16 mouse cellular contexts compared by ENCODE assay signal in genomic region chr10:12505568-12505967, GRCm38 (mm10).
"Had no signal": no experiment of that assay in that cellular context is flagged by ENCODE, and none has a peak within 500 bp of the region (broad histone marks: within the 10 kb centered on the region; RNA-seq: fewer than 3 reads in every experiment).

No protein-coding gene starts in this region.

- ATAC-seq: lung, postnatal 0 days; midbrain, embryonic 13.5 days; midbrain, embryonic 15.5 days had no signal

- H3K9me3 ChIP-seq: lung, embryonic 15.5 days; megakaryocyte, embryonic 14.5 days; midbrain, embryonic 13.5 days; midbrain, embryonic 15.5 days; neural tube, embryonic 12.5 days; stomach, embryonic 15.5 days had no signal

- H3K9ac ChIP-seq: lung, embryonic 15.5 days; midbrain, embryonic 13.5 days; midbrain, embryonic 15.5 days; neural tube, embryonic 12.5 days; stomach, embryonic 15.5 days had no signal

- H3K27ac ChIP-seq: lung, embryonic 15.5 days; macrophage; midbrain, embryonic 13.5 days; midbrain, embryonic 15.5 days; neural tube, embryonic 12.5 days; stomach, embryonic 15.5 days; stomach, postnatal 0 days had no signal

- H3K27me3 ChIP-seq: lung, embryonic 15.5 days; megakaryocyte, embryonic 14.5 days; midbrain, embryonic 13.5 days; midbrain, embryonic 15.5 days; neural tube, embryonic 12.5 days; stomach, embryonic 15.5 days had no signal

- H3K4me1 ChIP-seq: lung, embryonic 15.5 days; midbrain, embryonic 15.5 days; neural tube, embryonic 12.5 days; stomach, embryonic 15.5 days had no signal

- H3K4me3 ChIP-seq: lung, embryonic 15.5 days; megakaryocyte, embryonic 14.5 days; midbrain, embryonic 13.5 days; midbrain, embryonic 15.5 days; neural tube, embryonic 12.5 days; stomach, embryonic 15.5 days had no signal

- DNase-seq: lung, adult 2 months; lung, postnatal 14 days; lung, postnatal 36 days; right cerebral cortex, postnatal 14 days; thymus, adult 2 months; thymus, postnatal 14 days; thymus, postnatal 36 days had no signal

- H3K36me3 ChIP-seq: lung, embryonic 15.5 days; midbrain, embryonic 13.5 days; midbrain, embryonic 15.5 days had no signal
